Mouse (Mus musculus) hindbrain, embryonic 16.5 days (tissue): ENCODE data around the gene Fbxl17. TPM values are rescaled to one million over a fixed set of nuclear protein-coding genes. Genes with fewer than 3 reads are reported as not detected.

Experiments used
- ATAC-seq: fragments of 200-750 bp; cut with Nextera tagmentation; 2 replicates; pipeline ENCODE4 v1.8.0; 2017; ENCODE audit warnings: moderate TSS enrichment, moderate library complexity
- H3K27ac ChIP-seq: fragments of 300-500 bp; sonication (generic); 2 replicates; pipeline ENCODE4 v1.5.1; 2014; ENCODE audit warnings: low read depth, mild to moderate bottlenecking, control low read depth, low read length, moderate library complexity
- H3K27me3 ChIP-seq: fragments of 300-500 bp; sonication (generic); replicated peaks from 2 replicates; pipeline ENCODE4 v1.6.1; 2014; ENCODE audit warnings: low read length; ENCODE audit not compliant: control insufficient read depth, insufficient read depth
- H3K36me3 ChIP-seq: fragments of 300-500 bp; sonication (generic); 2 replicates; pipeline ENCODE4 v1.6.1; 2014; ENCODE audit warnings: mild to moderate bottlenecking, low read length, moderate library complexity, mixed read lengths; ENCODE audit not compliant: control insufficient read depth, insufficient read depth
- H3K4me1 ChIP-seq: fragments of 300-500 bp; sonication (generic); 2 replicates; pipeline ENCODE4 v1.6.1; 2014; ENCODE audit warnings: low read depth, low read length; ENCODE audit not compliant: control insufficient read depth, insufficient read depth
- H3K4me2 ChIP-seq: fragments of 300-500 bp; sonication (generic); 2 replicates; pipeline ENCODE4 v1.6.1; 2014; ENCODE audit warnings: mild to moderate bottlenecking, low read length, control low read depth, moderate library complexity
- H3K4me3 ChIP-seq: fragments of 300-500 bp; sonication (generic); 2 replicates; pipeline ENCODE4 v1.5.1; 2014; ENCODE audit warnings: mild to moderate bottlenecking, low read length, control low read depth, moderate library complexity
- H3K9ac ChIP-seq: fragments of 300-500 bp; sonication (generic); 2 replicates; pipeline ENCODE4 v1.6.1; 2014; ENCODE audit warnings: low read depth, mild to moderate bottlenecking, control low read depth, low read length, moderate library complexity
- H3K9me3 ChIP-seq: fragments of 300-500 bp; sonication (generic); 2 replicates; pipeline ENCODE4 v1.6.1; 2014; ENCODE audit warnings: mild to moderate bottlenecking, low read length, moderate library complexity; ENCODE audit not compliant: control insufficient read depth
- WGBS: fragments of 180-500 bp; shearing (Covaris S2); extraction: QIAGEN DNeasy Blood & Tissue Kit; methylation state at CpG from one replicate; pipeline ENCODE4 v1.1.7; 2014; 5-methylcytosine and 5-hydroxymethylcytosine counted together
- polyA plus RNA-seq: library from polyadenylated mRNA; unstranded; fragments of >200 nt; fragmentation: Nextera tagmentation; extraction: Ambion mirVana; gene quantifications from 2 replicates; pipeline ENCODE4 v1.2.1, GENCODE M21; 2015

The Fbxl17 gene
- polyA plus RNA-seq, 1 experiment from 2014 or later: 9.5 TPM

GRCm38 (mm10) chr17:63161953-63162352, 337.9 kb downstream of the Fbxl17 start:
- H3K4me3 ChIP-seq: no peak overlapping the region
- H3K27me3 ChIP-seq: no peaks in the 10 kb centered on the region
- H3K27ac ChIP-seq: no peak overlapping the region
- H3K4me1 ChIP-seq: peaks cover 3% of the 10 kb centered on the region
- H3K9ac ChIP-seq: no peak overlapping the region
- no peaks in the 10 kb centered on the region for H3K9me3 ChIP-seq
- no peaks in the 10 kb centered on the region for H3K36me3 ChIP-seq
- WGBS: 49% methylated on average over 5 of the region's 5 CpGs
- no peak for ATAC-seq
- H3K4me2 ChIP-seq: no peak overlapping the region

DNA sequence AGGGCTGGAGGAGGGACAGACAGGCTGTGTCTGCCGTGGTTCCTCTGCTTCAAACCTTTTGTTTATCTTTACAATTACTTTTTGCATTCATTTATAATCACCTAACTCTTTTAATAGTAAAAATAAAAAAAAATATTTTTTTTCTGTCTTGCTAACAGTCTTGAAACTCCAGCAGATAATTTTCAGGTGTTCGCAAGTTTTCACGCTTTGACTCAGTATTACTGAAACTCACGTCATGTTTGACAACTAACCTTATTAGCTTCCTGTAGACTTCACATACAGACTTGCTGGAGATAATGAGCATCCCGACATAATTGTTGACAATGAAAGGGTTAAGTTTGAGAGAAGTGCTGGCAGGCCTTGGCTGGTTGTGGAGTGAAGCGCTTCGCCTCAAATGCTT, 340.6 kb downstream of the Fbxl17 start:
- H3K4me3 ChIP-seq: no peak overlapping the region
- H3K9me3 ChIP-seq: no peaks in the 10 kb centered on the region
- peaks cover 3% of the 10 kb centered on the region for H3K4me1 ChIP-seq
- H3K27ac ChIP-seq: no peak overlapping the region
- no peak for ATAC-seq
- no peaks in the 10 kb centered on the region for H3K27me3 ChIP-seq
- H3K9ac ChIP-seq: no peak overlapping the region
- no peaks in the 10 kb centered on the region for H3K36me3 ChIP-seq
- no peak overlapping the region for H3K4me2 ChIP-seq
- WGBS: 56% methylated on average over 7 of the region's 7 CpGs

DNA sequence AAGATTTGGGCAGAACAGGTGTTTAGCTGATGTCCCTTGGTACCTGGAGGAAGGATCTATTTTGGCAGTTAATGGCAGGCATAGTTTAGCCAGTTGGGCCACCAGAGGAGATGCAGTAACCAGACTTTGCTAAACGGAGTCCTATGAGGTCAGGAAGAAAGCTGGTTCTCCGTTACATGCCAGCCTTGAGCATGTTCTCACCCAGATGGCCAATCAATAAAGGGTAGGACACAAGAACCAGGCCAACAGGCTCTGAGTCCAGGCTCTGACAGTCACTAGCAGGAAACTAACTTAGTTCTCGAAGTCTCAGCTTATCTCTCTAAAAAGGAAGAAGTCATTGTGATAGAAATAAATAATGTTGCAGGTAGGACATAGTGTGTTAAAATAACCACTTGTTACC, 341.4 kb downstream of the Fbxl17 start:
- Histone ChIP-seq H3K4me2 (no peak overlapping the region), H3K36me3 (no peaks in the 10 kb centered on the region), H3K4me1 (peaks cover 3% of the 10 kb centered on the region), H3K4me3 (no peak overlapping the region), H3K27me3 (no peaks in the 10 kb centered on the region), H3K9me3 (no peaks in the 10 kb centered on the region), H3K9ac (no peak overlapping the region), H3K27ac (no peak overlapping the region)
- no peak for ATAC-seq
- WGBS: 53% methylated on average over 3 of the region's 3 CpGs

GRCm38 (mm10) chr17:63157906-63158305, 341.9 kb downstream of the Fbxl17 start:
- no peaks in the 10 kb centered on the region for H3K27me3 ChIP-seq
- no peaks in the 10 kb centered on the region for H3K9me3 ChIP-seq
- no peak overlapping the region for H3K27ac ChIP-seq
- 9% methylated on average over 6 of the region's 6 CpGs for WGBS
- H3K9ac ChIP-seq: no peak overlapping the region
- ATAC-seq: peak; percentile 48; the same call in 1 of the 2 replicates
- no peaks in the 10 kb centered on the region for H3K36me3 ChIP-seq
- no peak overlapping the region for H3K4me3 ChIP-seq
- H3K4me2 ChIP-seq: no peak overlapping the region
- H3K4me1 ChIP-seq: peaks cover 3% of the 10 kb centered on the region

DNA sequence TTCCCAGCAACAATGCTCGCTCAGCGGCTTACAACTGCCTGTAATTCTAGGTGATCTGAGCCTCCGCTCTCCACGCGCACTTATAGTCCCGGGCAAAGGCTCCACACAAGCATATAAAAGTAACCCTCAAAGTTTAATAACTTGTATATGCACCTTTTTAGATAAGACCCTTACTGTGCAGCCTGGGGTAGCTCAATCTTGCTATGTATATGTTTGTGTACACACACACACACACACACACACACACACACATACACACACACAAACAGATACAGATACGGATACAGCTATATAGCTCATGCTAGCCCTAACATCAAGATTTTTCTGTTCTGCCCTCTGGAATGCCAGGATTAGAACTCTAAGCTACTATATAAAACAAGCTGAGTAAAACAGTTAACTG, 342.8 kb downstream of the Fbxl17 start:
- Histone ChIP-seq H3K27me3 (no peaks in the 10 kb centered on the region), H3K4me3 (no peak overlapping the region), H3K27ac (no peak overlapping the region), H3K9ac (no peak overlapping the region), H3K36me3 (no peaks in the 10 kb centered on the region), H3K4me1 (peaks cover 3% of the 10 kb centered on the region), H3K4me2 (no peak overlapping the region), H3K9me3 (no peaks in the 10 kb centered on the region)
- 90% methylated on average over 7 of the region's 7 CpGs for WGBS
- ATAC-seq: no peak

DNA sequence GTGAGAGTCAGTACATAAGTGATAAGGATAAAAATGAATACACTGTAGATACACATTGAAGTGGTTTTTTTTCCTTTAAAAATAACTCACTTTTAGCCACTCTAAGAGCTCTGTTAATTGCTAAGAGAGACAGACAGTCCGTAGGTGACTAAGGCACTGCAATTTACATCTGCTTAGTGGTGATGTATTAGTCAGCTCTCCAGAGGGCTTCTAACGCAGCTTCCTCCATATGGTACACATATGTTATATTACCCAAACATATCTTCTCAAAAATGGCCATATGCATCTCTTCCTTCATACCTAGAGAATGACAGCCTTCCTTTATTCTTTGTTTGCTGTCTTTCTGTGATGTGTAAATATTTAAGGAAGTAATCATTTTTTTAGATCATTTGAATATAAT, 353.3 kb downstream of the Fbxl17 start:
- Histone ChIP-seq H3K36me3 (no peaks in the 10 kb centered on the region), H3K9ac (no peak overlapping the region), H3K4me1 (peaks cover 20% of the 10 kb centered on the region), H3K4me2 (no peak overlapping the region), H3K9me3 (no peaks in the 10 kb centered on the region), H3K27me3 (no peaks in the 10 kb centered on the region), H3K27ac (no peak overlapping the region), H3K4me3 (no peak overlapping the region)
- 29% methylated on average over 2 of the region's 2 CpGs for WGBS
- no peak for ATAC-seq

GRCm38 (mm10) chr17:63145751-63146491, 353.9 kb downstream of the Fbxl17 start:
- Histone ChIP-seq H3K27ac (peak overlapping the region; percentile 66), H3K4me3 (no peak overlapping the region), H3K36me3 (no peaks in the 10 kb centered on the region), H3K27me3 (no peaks in the 10 kb centered on the region), H3K9ac (0 out of 2 replicates have a peak overlapping the region, but pooled peaks have one; percentile 2), H3K4me1 (peaks cover 20% of the 10 kb centered on the region), H3K9me3 (no peaks in the 10 kb centered on the region), H3K4me2 (no peak overlapping the region; the same call in 1 of the 2 replicates)
- 16% methylated on average over 12 of the region's 12 CpGs for WGBS
- ATAC-seq: peak; percentile 53

DNA sequence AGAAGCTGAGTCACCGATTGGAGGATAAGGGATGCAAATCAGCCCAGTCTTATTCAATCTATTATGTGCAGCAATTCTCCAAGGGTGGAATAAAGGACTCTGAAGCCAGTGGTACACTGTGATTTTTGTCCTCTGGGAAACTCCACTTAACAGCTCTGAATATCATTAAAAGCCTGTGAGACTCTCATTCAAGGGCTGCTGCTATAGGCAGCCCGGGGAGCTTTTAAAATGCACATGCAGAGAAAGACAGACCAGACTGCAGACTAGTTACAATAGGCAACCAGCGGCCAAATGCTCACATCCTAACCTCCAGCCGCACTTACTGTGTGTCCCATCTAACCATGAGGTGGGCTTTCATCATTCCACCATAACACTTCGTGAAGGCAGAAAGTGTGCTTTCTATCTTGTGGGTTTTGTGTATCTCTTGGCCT, 354.5 kb downstream of the Fbxl17 start:
- Histone ChIP-seq H3K4me1 (peaks cover 20% of the 10 kb centered on the region), H3K27me3 (no peaks in the 10 kb centered on the region), H3K4me2 (peak overlapping the region; percentile 7), H3K9me3 (no peaks in the 10 kb centered on the region), H3K27ac (peak overlapping the region; percentile 66), H3K4me3 (no peak overlapping the region), H3K36me3 (no peaks in the 10 kb centered on the region), H3K9ac (no peak overlapping the region; the same call in 1 of the 2 replicates)
- peak; percentile 79 for ATAC-seq
- WGBS: 9% methylated on average over 5 of the region's 5 CpGs

GRCm38 (mm10) chr17:63143825-63144224, 356.0 kb downstream of the Fbxl17 start:
- Histone ChIP-seq H3K36me3 (no peaks in the 10 kb centered on the region), H3K9me3 (no peaks in the 10 kb centered on the region), H3K9ac (no peak overlapping the region), H3K27ac (no peak overlapping the region), H3K4me1 (peaks cover 20% of the 10 kb centered on the region), H3K4me3 (no peak overlapping the region), H3K27me3 (no peaks in the 10 kb centered on the region), H3K4me2 (no peak overlapping the region)
- ATAC-seq: no peak
- 20% methylated on average over 7 of the region's 7 CpGs for WGBS
